Mouse (Mus musculus) brain, embryonic 14.5 days (tissue): ENCODE results near the gene Tmem245.

ENCODE experiments used
- CTCF ChIP-seq: fragments of 200-500 bp; IDR thresholded peaks from 2 replicates; pipeline ENCODE4 v1.5.1; 2012; ENCODE audit warnings: inconsistent platforms, mild to moderate bottlenecking, moderate library complexity, borderline replicate concordance; ENCODE audit not compliant: insufficient read depth, insufficient read length; ENCODE audit errors: extremely low read depth
- POLR2A ChIP-seq: fragments of 200-500 bp; IDR thresholded peaks from 2 replicates; pipeline ENCODE4 v1.6.1; 2012; ENCODE audit warnings: mild to moderate bottlenecking, inconsistent platforms, borderline replicate concordance; ENCODE audit not compliant: poor library complexity, insufficient read depth, insufficient read length, severe bottlenecking; ENCODE audit errors: extremely low read depth

DNA sequence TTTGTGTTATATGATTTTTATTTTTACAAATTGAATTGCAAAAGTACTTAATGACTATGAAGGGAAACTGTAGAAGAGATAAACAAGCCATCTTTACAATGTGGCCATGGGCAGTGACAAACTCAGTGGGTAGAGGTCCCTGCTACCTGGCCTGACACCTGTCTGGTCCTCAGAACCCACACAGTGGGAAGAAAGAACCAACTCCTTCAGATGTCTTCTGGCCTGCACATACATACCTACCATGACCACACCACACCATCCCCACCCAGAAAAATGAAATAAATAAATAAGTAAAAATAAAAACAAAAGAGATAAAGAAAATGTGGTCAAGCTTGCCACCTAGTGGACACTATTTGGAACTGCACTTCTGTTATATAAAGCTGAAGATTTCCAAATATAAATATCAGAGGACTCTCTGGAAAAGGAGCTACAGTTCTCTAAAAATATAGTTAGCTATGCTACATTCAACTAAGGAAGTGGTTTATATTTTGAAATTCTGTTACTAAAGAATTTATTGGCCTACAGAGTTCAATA lies 127.2 kb downstream of the Tmem245 start:
- TF ChIP-seq CTCF (no peak), POLR2A (no peak)
